Mouse (Mus musculus) myocyte (in vitro differentiated cells): ENCODE measurements around the gene Hipk3. TPM values are rescaled to one million over a fixed set of nuclear protein-coding genes. Genes with fewer than 3 reads are reported as not detected.

Source experiments
- H3K27me3 ChIP-seq: one replicate; pipeline ENCODE4 v1.6.1; 2011; ENCODE audit not compliant: control insufficient read depth, insufficient read depth, insufficient read length
- H3K36me3 ChIP-seq: one replicate; pipeline ENCODE4 v1.6.1; 2011; ENCODE audit not compliant: control insufficient read depth, insufficient read depth
- H3K4me2 ChIP-seq: one replicate; pipeline ENCODE4 v1.6.1; 2011; ENCODE audit warnings: low read depth, control low read depth
- H3K4me3 ChIP-seq: one replicate; pipeline ENCODE4 v1.5.1; 2011; ENCODE audit warnings: mild to moderate bottlenecking, control low read depth, moderate library complexity
- H3K79me2 ChIP-seq: one replicate; pipeline ENCODE4 v1.6.1; 2011; ENCODE audit not compliant: control insufficient read depth, insufficient read depth
- H3ac ChIP-seq: one replicate; pipeline ENCODE4 v1.6.1; 2011; ENCODE audit not compliant: control insufficient read depth, insufficient read length
- CEBPB ChIP-seq: IDR thresholded peaks from 2 replicates; pipeline ENCODE4 v1.6.1; 2011; ENCODE audit warnings: mild to moderate bottlenecking, moderate library complexity; ENCODE audit not compliant: poor library complexity, insufficient read depth, severe bottlenecking
- E2F4 ChIP-seq: IDR thresholded peaks from one replicate; pipeline ENCODE4 v1.6.1; 2011; ENCODE audit warnings: mild to moderate bottlenecking, control low read depth, moderate library complexity; ENCODE audit not compliant: insufficient read depth
- MAX ChIP-seq: IDR thresholded peaks from one replicate; pipeline ENCODE4 v1.6.1; 2011; ENCODE audit warnings: low read depth, mild to moderate bottlenecking, control low read depth
- MYOD1 ChIP-seq, 3 experiments: IDR thresholded peaks; one replicate each; pipeline ENCODE4 v1.6.1; 2011; ENCODE audit warnings: control low read depth in 2 of 3, low read depth in 2 of 3, mild to moderate bottlenecking in 2 of 3, moderate library complexity in 1 of 3; ENCODE audit not compliant: insufficient read length in 2 of 3, control insufficient read depth in 1 of 3
- MYOG ChIP-seq, 3 experiments: IDR thresholded peaks; one replicate each; pipeline ENCODE4 v1.6.1; 2011; ENCODE audit warnings: control low read depth in 2 of 3, low read depth in 2 of 3, mild to moderate bottlenecking in 2 of 3; ENCODE audit not compliant: insufficient read length in 2 of 3, control insufficient read depth in 1 of 3, insufficient read depth in 1 of 3
- POLR2A ChIP-seq: IDR thresholded peaks from one replicate; pipeline ENCODE4 v1.6.1; 2011; ENCODE audit warnings: low read depth, mild to moderate bottlenecking, control low read depth, moderate library complexity; ENCODE audit not compliant: insufficient read length
- POLR2AphosphoS2 ChIP-seq: IDR thresholded peaks from one replicate; pipeline ENCODE4 v1.6.1; 2011; ENCODE audit warnings: low read depth, control low read depth; ENCODE audit not compliant: insufficient read length
- REST ChIP-seq: IDR thresholded peaks from one replicate; pipeline ENCODE4 v1.6.1; 2011; ENCODE audit warnings: mild to moderate bottlenecking, control low read depth, moderate library complexity; ENCODE audit not compliant: insufficient read depth, insufficient read length
- SRF ChIP-seq: IDR thresholded peaks from one replicate; pipeline ENCODE4 v1.6.1; 2011; ENCODE audit warnings: low read depth; ENCODE audit not compliant: control insufficient read depth, insufficient read length
- TCF12 ChIP-seq: IDR thresholded peaks from one replicate; pipeline ENCODE4 v1.6.1; 2011; ENCODE audit warnings: mild to moderate bottlenecking, control low read depth; ENCODE audit not compliant: poor library complexity, insufficient read depth, severe bottlenecking
- TCF3 ChIP-seq: IDR thresholded peaks from one replicate; pipeline ENCODE4 v1.6.1; 2011; ENCODE audit warnings: low read depth, control low read depth; ENCODE audit not compliant: insufficient read length
- USF1 ChIP-seq: IDR thresholded peaks from one replicate; pipeline ENCODE4 v1.6.1; 2011; ENCODE audit warnings: low read depth, mild to moderate bottlenecking, control low read depth, moderate library complexity
- polyA plus RNA-seq: library from polyadenylated mRNA; unstranded; fragments of >200 nt; fragmentation: generic; extraction: Trizol; gene quantifications from one replicate; pipeline ENCODE4 v1.2.1, GENCODE M21; 2012; ENCODE audit warnings: missing spikeins

Hipk3 gene
- polyA plus RNA-seq, 1 experiment = 14.3 TPM

DNA sequence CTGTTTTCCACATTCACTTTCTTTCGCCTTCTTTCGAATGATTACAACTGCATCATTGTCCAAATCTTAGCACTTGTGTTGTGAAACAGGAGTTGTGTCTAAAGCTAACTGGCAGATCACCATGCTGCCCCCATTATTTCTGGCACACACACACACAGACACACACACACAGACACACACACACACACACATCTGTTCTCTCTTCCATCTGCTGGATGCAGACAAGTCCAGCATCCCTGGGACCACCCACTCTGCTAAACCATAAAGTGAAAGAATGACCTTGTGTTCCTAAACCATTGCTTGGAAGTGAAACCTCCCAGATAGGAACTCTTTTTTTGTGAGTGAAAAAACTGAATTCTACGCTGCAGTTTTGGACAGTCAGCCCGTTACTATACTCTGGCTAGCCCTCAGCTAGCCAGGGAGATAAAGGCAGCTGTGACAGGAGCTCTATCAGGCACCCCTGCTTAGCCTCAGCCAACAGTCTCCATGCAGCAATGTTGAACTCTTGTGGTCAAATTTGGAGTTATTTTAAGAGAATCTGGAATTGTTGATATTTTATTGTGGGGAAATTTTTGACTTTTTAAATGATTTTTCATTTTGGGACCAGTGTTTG lies 101.4 kb downstream of the Hipk3 start:
- Histone ChIP-seq H3K36me3 (no peaks in the 10 kb centered on the region), H3ac (no peak overlapping the region), H3K79me2 (no peaks in the 10 kb centered on the region), H3K27me3 (no peaks in the 10 kb centered on the region), H3K4me3 (no peak overlapping the region), H3K4me2 (no peak overlapping the region)
- TF ChIP-seq TCF3 = no peak
- TF ChIP-seq MAX = no peak
- TF ChIP-seq REST = no peak
- TF ChIP-seq MYOG (IDR thresholded peaks at IDR 0.05; ENCODE audit: control insufficient read depth in 1 of 3, insufficient read depth in 1 of 3, insufficient read length in 2 of 3, low read depth in 2 of 3) = no peak
- no peak for TF ChIP-seq E2F4
- TF ChIP-seq CEBPB = no peak
- TF ChIP-seq SRF = no peak
- no peak for TF ChIP-seq USF1
- no peak for TF ChIP-seq TCF12
- TF ChIP-seq MYOD1 (IDR thresholded peaks at IDR 0.05; ENCODE audit: control insufficient read depth in 1 of 3, insufficient read length in 2 of 3, low read depth in 2 of 3) = no peak
- TF ChIP-seq POLR2AphosphoS2 = no peak
- TF ChIP-seq POLR2A = no peak

DNA sequence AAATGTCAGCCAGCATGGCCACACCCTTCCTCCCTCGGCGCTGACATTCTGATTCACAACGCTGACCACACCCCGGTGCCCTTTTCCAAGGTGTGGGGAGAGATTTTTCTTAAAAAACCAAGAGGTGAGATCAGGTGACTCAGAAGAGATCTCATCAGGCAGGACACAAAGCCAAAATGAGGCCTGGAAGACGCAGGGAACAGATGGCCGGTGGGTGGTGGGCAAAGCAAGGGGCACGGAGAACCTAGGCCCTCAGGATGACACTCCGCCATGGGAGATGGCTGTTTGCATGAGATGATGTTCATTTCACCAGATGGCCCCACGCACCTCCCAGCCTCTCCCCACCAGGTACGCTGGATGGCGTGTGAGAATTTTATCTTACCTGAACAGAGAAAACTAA lies 105.0 kb downstream of the Hipk3 start:
- H3ac ChIP-seq = no peak overlapping the region
- no peak overlapping the region for H3K4me3 ChIP-seq
- H3K36me3 ChIP-seq = no peaks in the 10 kb centered on the region
- TF ChIP-seq TCF12 = no peak
- no peak for TF ChIP-seq TCF3
- H3K4me2 ChIP-seq = no peak overlapping the region
- peaks cover 5% of the 10 kb centered on the region for H3K27me3 ChIP-seq
- no peaks in the 10 kb centered on the region for H3K79me2 ChIP-seq

DNA sequence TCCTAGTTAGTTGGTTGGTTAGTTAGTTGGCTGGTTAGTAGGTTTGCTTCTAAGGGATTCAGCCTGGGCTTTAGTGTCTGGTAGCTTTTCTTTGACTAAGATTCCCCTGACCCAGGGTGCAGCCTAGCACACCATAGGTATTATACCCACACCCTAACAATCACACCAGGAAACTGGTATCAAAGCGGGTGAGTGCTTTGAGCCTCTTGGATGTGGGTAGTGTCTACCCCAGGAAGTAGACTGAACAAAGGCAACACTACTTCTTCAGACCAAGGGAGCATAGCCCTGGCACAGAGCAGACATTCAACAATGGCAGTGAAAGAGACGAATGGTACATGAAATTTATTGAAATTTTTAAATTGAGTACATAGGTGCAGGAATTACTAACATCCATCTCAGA lies 108.3 kb downstream of the Hipk3 start:
- no peak overlapping the region for H3K4me3 ChIP-seq
- H3K36me3 ChIP-seq = no peaks in the 10 kb centered on the region
- H3ac ChIP-seq = no peak overlapping the region
- no peaks in the 10 kb centered on the region for H3K79me2 ChIP-seq
- no peak overlapping the region for H3K4me2 ChIP-seq
- H3K27me3 ChIP-seq = peaks cover 16% of the 10 kb centered on the region
- TF ChIP-seq POLR2A (no peak), SRF (no peak)

DNA sequence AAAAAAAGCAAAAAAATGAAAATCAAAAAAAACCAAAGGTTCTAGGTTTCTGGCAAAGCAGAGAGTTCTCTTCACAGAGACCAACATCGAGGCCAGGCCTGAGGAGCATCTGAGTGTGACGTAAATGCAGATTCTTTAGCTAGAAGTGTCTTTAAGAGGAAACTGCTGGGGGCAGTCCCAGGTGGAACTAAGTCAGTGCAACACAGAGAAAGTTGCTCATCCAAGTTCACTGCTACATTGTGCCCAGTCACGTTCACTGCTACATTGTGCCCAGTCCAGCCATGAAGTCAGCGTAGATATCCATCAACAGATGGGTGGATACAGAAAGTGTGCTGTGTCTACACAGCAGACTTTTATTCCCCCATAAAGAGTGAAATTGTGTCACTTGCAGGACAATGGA lies 110.7 kb downstream of the Hipk3 start:
- Histone ChIP-seq H3ac (no peak overlapping the region), H3K79me2 (no peaks in the 10 kb centered on the region), H3K4me3 (no peak overlapping the region), H3K27me3 (peaks cover 25% of the 10 kb centered on the region), H3K4me2 (no peak overlapping the region), H3K36me3 (no peaks in the 10 kb centered on the region)
- TF ChIP-seq POLR2AphosphoS2 (no peak), USF1 (no peak), TCF12 (no peak), MYOG (IDR thresholded peaks at IDR 0.05; ENCODE audit: control insufficient read depth in 1 of 3, insufficient read depth in 1 of 3, insufficient read length in 2 of 3, low read depth in 2 of 3) (no peak), TCF3 (no peak), MAX (no peak), E2F4 (no peak), MYOD1 (IDR thresholded peaks at IDR 0.05; ENCODE audit: control insufficient read depth in 1 of 3, insufficient read length in 2 of 3, low read depth in 2 of 3) (no peak), CEBPB (no peak), SRF (no peak), REST (no peak), POLR2A (no peak)

DNA sequence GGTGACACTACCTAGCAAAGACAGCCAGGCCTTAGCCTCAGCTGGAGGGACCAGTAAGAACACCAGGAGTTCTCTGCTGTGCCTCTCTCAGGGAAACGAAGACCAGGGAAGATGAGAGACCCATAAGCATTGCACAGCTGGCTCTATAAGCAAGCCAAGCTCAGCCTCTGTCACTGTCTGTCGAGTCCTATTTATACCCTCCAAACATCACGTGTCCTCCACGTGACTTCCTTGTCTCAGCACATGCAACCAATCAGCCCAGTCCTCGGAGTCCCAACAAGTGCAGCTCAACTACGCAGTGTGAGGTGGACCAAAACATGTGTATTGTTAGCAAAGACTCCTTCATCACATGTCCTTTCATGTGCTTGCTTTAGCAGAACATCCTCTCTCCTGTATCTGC lies 111.4 kb downstream of the Hipk3 start:
- Histone ChIP-seq H3K4me2 (no peak overlapping the region), H3K79me2 (no peaks in the 10 kb centered on the region), H3K27me3 (peaks cover 28% of the 10 kb centered on the region), H3ac (no peak overlapping the region), H3K4me3 (no peak overlapping the region), H3K36me3 (no peaks in the 10 kb centered on the region)
- TF ChIP-seq POLR2A = no peak
- TF ChIP-seq REST = no peak
- no peak for TF ChIP-seq SRF

- no peak overlapping the region for H3ac ChIP-seq
Observed at GRCm38 (mm10) chr2:104379304-104379703, 114.9 kb downstream of the Hipk3 start.

More at GRCm38 (mm10) chr2:104379304-104379703, 114.9 kb downstream of the Hipk3 start:
- Histone ChIP-seq H3K79me2 (no peaks in the 10 kb centered on the region), H3K4me3 (no peak overlapping the region), H3K36me3 (no peaks in the 10 kb centered on the region), H3K4me2 (no peak overlapping the region), H3K27me3 (peaks cover 25% of the 10 kb centered on the region)
- TF ChIP-seq E2F4 = no peak
- TF ChIP-seq TCF3 = no peak
- no peak for TF ChIP-seq TCF12
- no peak for TF ChIP-seq REST
- TF ChIP-seq MYOD1 (IDR thresholded peaks at IDR 0.05; ENCODE audit: control insufficient read depth in 1 of 3, insufficient read length in 2 of 3, low read depth in 2 of 3) = no peak
- TF ChIP-seq USF1 = no peak
- no peak for TF ChIP-seq SRF
- TF ChIP-seq POLR2A = no peak
- TF ChIP-seq POLR2AphosphoS2 = no peak
- TF ChIP-seq MYOG (IDR thresholded peaks at IDR 0.05; ENCODE audit: control insufficient read depth in 1 of 3, insufficient read depth in 1 of 3, insufficient read length in 2 of 3, low read depth in 2 of 3) = no peak
- no peak for TF ChIP-seq MAX
- TF ChIP-seq CEBPB = no peak
